Mouse (Mus musculus) cerebellum, adult 11-12 months (tissue): ENCODE measurements around the gene Fam161a.
A peak's percentile ranks its signal among the peaks of the same experiment; 100 is the strongest.

Source experiments
- DNase-seq: peaks from one replicate; pipeline ENCODE4 v3.0.0; 2022

Fam161a gene

DNA sequence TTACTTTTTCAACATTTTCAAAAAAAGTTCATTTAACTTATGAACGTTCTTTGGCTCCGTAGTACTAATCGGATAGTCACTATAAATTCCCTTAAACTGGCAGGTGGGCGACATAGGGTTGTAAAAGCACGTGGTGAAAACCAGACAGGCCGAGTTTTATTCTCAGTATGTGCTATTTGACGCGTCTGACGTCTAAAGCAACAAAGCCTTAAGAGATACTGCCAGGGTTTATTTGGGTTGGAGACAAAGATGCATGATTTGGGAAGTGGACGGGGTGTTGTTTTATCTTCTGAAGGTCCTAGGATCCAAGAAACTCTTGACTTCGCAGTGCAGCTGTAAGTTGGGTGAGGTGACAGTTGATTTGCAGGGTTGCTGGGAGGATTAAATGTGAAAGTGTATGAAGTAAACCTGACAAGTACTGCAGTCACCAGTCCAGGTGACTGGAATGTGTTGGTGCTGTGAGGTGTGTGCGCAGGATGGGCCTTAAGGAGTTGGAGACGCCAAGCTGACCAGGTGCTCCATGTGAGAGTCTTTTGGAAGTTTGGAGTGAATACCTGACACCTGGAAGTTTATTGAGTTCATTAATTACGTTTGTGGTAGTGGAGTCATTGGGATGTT, 16.0 kb upstream of the Fam161a start:
- no peak for DNase-seq

DNA sequence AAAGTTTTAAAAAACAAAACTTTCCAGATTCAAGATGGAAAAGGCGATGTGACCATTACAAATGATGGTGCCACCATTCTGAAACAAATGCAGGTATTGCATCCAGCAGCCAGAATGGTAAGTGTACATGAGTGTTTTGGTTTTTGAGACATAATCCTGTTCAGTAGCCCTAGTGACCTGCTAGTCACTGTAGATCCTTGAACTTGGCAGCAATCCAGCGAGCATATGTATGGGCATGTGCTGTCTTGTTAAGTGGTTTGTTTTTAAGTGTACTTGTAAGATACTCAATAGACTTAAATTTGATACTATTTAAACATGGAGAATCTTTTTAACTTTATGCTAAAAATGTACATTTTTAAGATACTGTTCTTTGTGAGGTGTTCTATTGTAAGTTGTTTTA, 13.1 kb upstream of the Fam161a start:
- DNase-seq = no peak

DNA sequence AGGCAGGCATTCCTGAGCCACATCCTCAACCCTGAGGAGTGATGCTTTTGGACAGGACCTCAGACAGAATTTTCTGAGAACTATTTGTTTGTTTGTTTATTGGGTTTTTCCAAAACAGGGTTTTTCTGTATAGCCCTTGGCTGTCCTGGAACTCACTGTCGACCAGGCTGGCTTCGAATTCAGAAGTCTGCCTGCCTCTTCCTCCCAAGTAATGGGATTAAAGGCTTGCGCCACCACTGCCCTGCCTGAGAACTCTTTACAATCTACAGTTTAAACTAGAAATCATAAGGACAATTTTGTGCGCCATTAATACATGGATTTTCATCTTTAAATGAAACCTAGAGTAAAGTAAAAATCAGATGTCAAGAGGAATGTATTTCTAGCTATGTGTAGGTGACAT, 11.9 kb upstream of the Fam161a start:
- DNase-seq = no peak

DNA sequence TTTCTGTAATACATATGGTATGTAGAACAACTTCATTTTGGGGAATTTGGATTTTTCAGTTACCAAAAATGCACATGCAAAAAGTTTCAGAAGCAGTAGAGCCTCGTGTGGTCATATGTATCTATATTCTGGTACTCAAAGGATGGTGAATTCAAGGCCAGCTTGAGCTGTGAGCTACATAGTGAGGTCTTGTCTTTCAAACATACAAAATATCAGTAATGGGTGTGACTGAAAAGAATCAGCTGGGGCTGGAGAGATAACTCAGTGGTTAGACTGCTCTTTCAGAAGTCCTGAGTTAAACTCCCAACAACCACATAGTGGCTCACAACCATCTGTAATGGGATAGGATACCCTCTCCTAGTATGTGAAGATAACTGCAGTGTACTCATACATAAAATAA, 9.0 kb upstream of the Fam161a start:
- no peak for DNase-seq

DNA sequence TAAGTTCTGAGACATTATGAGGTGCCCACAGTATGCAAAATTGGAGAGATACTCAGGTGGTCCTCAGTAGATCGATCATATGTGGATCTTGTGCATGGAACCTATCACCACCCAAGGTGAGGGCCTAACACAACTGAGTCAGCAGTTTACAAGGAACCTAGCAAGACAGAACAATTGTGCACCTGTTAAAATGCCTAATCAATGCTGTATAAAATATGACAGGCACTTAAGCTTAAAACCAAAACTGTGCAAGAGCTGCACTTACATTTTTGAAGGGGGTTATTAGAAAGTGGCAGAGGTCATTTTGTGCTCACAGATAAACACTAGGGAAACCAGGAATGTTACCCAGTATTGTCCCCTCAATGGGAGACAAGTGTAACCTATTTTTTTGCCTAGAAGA, 2.1 kb upstream of the Fam161a start:
- DNase-seq = no peak

DNA sequence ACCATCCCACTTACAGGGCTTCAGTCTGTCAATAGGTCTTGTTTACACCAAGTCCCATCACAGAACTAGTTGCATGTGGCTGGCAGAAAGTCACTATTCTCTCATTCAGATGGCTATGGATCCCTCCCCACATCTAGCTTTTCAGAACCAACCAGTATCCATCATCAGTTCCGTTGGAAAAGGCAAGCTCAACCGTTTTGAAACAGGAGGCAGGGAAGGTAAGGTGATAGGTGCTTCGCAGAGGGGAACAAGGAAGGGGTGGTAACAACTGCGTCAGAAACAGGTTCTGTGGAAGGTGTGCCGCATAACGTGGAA, 208 bp upstream of the Fam161a start:
- no peak for DNase-seq

DNA sequence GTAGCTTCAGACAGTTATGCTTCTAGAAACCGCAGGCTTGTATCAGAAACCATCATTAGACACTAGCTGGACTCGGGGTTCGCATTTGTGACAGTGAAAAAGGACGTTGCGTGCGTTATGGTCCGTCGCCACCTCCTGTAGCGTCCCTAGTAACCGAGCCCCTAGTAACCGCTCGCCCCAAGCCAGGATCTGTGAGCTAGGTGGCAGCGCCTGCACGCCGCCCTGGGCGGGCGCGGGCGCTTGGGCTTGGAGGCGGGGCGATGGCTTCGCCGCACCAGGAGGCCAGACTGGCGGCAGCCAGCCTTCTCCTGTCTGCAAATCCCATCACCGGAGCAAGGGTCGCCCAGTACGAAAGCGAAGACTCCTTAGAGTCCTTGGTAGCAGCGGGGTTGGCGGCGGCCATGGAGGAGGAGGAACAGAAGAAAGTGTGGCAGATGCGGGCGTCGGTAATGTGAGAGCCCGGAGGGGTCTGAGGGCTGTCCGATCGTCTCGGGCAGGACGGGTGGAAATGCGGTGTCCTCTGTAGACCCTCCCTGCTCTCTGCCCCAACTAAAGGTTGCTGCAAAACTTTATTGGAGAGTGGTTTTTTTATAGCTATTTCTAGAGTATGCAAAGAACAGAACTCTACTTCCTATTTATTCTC, 971 bp downstream of the Fam161a start:
- DNase-seq = peak; percentile 86

DNA sequence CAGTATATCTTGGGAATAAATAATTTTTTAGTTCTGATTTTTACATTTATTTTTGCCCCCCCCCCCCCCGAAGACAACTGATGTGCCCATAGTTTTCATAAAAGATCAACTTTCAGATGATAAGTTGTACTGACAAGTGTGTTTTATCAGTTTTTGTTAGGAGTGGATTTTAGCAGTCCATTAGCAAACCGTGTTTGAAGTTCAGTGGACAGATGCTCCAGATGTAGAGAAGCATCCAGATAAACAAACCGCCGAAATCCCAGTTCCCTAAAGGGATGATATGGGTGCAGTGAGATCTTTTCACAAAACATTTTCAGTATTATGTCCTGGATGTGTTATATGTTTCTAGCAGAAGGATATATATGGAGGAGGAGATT, 1.5 kb downstream of the Fam161a start:
- no peak for DNase-seq

DNA sequence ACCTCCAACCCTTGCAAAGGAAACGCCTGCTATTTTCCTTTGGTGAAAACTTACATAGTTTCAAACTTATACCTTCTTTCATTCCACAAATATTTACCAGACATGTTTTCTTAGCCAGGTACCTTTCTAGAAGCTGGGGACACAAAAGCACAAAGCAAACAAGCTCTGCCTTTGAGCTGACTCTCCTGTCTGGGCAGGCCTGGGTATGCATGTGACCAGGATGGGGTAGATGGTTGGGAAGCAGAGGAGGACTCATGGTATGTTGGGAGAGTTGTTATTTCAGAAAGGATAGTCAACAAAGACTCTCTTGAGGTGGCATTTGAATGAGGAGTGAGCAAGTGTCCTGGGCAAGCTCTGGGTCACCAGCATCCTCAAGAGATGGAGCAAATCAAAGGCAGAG, 5.8 kb downstream of the Fam161a start:
- DNase-seq = no peak

DNA sequence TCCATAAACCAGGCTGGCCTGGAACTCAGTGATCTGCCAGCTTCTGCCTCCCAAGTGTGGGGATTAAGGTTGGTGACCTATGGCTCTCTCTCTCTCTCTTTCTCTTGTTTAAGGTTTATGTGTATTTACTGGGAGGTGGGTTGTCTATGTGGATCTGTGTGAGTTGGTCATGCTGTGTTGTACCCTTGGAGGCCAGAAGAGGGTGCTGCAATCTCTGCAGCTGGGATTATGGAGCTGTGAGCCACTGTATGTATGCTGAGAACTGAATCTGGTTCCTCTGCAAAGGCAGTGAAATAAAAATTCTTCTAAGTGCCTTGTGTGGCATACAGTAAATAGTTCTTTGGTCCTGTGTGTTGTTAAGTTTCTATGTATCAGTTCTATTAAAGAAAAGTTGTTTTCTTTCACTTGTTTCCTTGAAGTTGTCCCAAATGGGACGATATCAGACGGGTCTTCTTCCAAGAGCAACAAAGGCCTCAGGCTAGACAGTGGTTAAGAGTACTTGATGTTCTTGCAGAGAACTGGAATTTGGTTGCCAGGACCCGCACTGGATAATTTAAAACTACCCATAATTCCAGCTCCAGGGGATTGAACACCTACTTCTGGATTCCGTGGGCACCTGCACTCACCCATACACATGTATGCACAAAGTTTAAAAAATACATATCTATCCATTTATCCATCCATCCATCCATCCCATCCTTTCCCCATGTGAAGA, 6.4 kb downstream of the Fam161a start:
- no peak for DNase-seq

DNA sequence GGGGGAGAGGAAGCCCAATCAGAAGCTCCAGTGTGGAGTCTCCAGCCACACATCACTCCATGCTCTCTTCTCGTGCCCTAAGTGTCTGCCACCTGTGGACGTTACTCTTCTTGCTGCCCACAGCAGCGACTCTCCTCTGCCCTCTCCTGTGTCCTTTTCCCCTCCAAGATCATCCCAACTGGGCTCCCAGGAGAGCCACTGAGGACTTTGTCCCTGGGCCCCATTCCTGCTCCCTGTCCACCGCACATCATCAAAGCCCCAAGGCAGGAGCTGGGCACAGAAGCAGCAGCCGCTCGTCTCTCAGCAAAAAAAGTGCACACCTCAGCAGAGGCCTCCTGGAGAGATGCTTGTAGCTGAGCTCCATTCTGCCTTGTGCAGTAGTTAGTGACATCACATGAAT, 7.7 kb downstream of the Fam161a start:
- DNase-seq = no peak

DNA sequence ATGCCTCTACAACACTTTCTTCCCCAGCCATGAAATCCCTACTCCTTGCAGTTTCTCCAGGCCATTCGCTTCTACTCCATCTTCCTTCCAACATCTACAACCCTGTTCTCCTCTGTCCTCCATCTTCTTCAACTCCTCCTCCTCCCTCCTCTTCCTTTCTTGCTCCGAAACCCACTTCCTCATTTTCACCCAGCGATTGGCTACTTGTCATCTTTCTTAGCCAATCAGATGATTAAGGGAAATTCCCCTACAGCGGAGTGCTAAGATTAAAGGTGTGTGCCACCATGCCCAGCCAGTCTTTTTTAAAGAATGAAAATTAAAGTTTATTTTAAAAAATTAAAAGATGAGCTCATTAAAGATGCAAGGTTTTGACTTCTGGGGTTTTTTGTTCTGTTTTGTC, 10.6 kb downstream of the Fam161a start:
- DNase-seq = no peak

DNA sequence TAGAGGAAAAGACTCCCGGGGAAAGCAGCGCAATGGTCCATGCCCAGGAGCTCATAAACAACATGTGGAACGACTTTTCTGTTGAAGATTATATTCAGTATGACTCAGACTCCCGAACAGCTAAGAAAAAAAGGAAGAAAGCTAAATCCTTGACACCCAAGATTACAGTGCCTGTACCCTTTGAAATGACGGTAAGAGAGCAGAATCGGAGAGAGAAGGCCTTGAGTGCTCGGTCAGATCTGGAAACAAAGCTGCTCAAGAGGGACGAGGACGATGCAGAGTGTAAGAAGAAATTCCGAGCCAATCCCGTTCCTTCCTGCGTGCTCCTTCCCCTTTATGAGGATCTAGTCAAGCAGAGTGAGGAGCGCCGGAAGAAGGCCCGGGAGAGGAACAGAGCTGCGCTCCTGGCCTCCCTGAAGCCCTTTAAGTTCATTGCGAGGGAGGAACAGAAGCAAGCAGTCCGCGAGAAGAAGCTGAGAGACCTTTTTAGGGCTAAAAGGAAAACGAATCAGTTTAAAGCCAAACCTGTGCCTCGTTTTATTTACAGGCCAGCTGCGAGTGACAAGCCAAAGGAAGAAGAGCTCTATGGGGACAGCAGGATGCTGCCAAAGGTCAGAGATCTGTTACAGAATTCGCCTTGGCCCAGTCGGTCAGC, 12.9 kb downstream of the Fam161a start:
- no peak for DNase-seq

DNA sequence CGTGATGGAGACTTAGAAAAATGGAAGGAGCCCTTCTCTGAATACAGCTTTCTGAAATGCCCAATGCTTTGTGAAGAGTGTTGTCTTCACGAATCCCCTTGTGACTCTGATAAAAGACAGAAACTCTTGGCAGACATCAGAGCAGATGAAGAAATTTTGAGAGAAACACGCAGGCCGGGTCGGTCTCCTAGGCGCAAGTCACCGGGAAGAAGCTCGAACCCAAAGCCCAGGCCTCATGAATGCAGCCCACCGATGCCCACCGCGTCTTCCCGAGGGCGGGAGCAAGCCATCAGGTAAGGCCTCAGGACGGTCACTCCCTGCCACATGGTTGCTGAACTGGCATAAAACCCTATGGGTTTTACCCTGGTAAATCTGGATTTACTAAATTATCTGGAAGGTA, 13.5 kb downstream of the Fam161a start:
- no peak for DNase-seq

DNA sequence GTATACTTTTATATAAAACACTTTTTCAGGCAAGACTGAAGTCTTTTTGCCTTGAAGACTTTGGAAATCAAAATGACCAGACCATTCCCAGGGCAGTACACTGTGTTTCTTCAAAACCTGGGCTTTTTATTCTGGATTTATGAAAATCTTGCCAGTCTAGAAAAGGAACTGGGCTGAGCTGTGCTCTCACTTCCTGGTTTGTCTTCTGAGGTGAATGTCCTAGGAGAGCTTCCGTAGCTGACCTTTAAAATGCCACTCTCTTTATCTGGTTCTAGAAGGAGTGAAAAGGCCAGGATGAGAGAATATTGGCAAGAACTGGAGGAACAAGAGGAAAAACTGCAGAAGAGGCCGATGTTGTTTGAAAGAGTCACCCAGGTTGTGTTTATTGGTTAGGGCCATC, 15.8 kb downstream of the Fam161a start:
- no peak for DNase-seq

DNA sequence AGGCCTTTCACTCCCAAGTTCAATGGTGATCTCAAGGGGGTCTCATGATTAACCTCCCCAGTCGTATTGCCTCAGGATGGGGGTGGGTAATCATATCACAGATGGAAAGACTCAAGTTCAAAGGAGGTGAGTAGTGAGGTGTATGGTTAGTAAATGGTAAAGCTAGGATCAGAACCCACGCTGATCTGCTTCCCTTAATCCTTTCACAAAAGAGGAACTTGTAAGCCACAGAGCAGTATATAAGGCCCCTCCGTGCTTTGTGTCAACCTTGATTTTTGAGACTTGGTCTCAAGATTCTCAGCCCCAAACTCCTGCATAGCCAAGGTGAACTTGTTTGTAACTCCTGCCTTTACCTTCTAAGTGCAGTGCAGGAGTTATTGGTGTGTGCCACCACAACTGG, 16.8 kb downstream of the Fam161a start:
- DNase-seq = no peak

DNA sequence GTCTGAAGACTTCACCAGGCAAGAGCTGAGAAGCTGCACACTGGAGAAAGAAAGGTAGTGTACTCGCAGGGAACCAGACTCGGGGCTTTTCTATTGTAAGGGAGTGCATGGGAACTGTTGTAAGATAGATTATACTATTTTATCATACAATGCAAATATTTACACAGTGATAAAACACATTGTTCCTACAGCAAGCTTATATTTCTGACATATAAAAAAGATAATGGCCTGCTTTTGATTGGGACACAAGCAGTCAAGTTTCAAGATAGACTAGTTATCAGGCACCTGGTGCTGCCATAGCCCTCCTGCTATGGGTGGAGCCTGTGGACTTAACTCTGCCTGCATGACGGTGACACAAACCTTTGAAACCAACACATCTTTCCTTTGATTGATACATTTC, 21.6 kb downstream of the Fam161a start:
- no peak for DNase-seq

DNA sequence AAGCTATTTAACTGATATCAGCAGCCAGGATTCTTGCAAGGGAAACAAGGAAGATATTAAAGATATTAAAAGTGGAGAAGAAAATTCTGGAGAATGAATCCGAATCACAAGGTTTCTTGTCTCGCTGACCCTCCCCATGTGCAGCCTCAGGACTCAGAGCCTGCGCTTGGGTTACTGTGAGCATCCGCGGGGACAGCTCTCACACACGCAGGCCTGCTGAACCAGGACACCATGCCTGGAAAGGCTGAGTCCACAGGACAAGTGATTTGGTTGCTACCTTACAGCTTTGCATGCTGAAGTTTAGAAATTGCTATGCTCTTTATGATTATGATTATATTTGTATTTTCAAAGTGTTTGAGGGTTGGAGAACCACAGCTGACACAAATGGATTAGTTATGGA, 22.1 kb downstream of the Fam161a start:
- no peak for DNase-seq

DNA sequence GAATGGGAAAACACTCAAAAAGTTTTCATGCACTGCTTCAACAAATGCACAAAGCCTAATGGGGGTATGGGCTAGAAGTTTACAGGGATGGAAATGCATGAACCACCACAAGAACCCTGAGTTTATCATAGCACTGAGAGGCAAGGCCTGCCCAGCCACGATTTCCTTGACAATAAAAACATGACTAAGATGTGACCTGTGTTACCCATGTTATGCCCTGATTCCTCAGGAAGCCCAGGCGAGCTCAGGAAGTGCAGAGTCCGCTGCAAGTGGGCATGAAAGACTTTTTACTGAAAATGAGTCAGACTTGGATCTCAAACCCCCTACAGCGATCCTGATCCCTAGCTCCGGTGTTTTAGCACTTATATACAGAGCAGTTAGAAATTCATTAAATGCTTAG, 39.9 kb downstream of the Fam161a start:
- DNase-seq = no peak

DNA sequence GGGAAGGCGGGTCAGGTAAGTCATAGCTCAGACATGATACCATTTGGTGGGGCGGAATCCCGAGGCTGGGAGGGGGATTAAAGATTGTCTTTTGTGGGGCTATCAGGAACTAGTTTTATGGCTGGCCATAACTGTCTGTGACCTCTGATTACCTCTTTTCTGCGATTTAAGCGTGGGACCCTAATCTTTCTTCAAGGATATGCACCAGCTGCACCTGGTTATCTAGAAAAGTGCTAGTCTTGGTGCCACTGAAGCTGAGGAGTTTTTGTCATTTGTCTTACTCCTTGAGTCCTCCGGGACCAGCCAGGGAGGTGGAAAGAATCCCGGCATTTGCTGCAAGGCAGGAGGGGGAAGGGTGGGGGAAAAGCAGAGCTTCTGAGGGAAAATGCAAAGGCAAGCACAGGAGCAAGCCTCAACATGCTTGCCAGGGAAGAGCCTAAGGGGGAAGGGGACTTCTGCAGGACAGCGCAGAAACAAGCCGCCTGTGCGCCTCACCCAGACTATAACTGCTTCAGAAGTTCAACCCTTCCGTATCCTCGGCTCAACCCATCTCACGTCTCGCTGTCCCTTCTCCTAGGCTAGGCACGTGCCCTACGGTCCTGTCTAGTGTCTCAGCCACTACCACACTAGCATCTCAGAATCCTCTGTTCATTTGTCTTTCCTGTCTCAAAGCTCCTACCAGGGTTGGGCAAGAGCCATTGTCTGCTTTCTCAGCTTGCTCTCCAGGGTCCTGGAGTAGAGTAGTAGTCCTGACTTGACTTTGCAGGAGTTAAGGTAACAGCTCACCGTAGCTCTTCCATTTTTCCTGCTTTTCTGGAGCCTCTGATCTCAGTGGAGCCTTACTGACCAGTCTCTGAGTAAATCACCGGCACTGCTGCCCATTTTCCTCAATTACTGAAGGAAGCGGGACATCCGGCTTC, 40.6 kb downstream of the Fam161a start:
- DNase-seq = no peak

DNA sequence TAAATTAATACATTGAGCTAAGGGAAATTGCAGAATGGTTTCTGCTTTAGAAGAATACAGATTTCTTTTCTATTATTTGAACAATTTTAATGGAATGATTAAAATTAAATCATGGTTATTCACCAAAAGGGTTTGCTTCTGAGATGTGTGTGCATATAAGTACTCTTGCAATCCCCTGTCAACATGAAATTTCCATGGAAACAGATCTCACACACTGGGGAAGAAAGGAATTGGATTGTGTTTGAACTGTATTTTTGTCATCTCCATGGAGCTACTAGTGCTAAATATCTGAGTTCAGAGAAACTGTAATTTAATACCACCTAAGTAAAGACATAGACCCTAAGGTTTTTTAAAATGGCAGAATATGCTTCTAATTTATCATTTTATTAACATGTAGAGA, 42.3 kb downstream of the Fam161a start:
- DNase-seq = no peak

DNA sequence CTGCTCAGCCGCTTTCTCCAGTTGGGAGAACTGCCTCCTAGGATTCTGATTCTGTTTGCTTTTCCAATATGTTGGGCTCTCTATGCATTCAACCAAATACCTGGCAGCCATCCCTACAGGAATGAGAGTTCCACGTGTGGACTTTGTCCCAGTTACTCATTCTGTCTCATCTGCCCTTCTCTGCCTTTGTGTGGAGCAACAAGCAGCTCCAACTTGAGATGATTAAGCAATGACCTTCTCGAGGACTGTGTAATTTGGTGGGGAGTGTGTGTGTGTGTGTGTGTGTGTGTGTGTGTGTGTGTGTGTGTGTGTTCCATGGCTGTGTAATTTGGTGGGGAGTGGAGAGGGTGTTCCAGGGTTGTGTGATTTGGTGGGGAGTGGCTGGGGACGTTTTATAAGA, 45.0 kb downstream of the Fam161a start:
- no peak for DNase-seq

DNA sequence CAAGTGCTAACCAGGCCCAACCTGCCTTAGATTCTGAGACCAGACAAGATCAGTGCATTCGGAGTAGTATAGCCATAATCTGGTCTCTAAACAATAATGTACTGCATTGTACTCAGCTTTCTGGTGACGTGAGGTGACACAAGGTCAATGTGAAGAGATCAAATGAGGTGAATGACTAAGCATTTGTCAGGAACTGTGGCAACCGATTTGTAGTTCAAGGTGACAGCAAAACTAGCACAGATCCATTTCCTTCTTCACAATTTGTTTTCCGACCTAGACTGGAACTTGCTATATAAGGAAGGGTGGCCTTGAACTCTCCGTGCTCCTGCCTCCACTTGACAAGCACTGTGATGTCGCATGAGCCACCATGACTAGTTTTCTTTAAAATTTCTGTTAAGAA, 55.8 kb downstream of the Fam161a start:
- DNase-seq = no peak
